In the genomic region with DNA sequence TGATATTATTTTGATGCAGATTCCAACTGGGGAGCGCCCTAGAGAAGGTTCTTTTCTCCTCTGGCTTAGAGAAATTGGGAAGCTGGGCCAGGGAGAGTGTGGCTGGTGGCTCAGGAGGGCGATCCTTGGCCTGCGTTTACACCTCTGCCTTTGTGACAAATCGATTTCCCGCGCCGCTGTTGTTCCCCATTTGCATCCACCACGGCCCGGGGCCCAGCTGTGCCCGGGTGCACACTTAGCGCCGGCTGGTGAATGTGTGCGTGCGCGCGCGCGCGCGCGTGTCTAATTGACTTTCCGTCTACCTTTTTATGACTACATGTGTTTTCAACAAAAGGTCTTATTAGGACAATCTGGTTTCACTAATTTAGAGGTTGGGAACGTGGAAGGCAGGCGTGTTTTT, we compare ENCODE assay signal across 8 mouse cellular contexts. TPM values are rescaled to one million over a fixed set of nuclear protein-coding genes. Genes with fewer than 3 reads are reported as not detected.
DNase-seq lines count a peak whose midpoint lies in the region; ATAC-seq lines count a peak whose summit lies in the region.

No protein-coding gene starts in this region.

- no peaks in the 10 kb centered on the region for H3K36me3 ChIP-seq in kidney, embryonic 16.5 days (ENCODE audit: insufficient read depth, low read length)
- peaks cover 6% of the 10 kb centered on the region; the same call in 1 of the 2 replicates for H3K36me3 ChIP-seq in forebrain, embryonic 10.5 days (replicated peaks)
- H3K36me3 ChIP-seq in limb, embryonic 13.5 days = peaks cover 33% of the 10 kb centered on the region

- peak overlapping the region; percentile 47 for H3K4me2 ChIP-seq in kidney, embryonic 16.5 days (replicated peaks; ENCODE audit: low read depth, low read length)
- peak overlapping the region; percentile 74 for H3K4me2 ChIP-seq in limb, embryonic 13.5 days (replicated peaks)

- no peak for DNase-seq in kidney, adult 9 months
- DNase-seq in forebrain, embryonic 10.5 days (ENCODE audit: extremely low spot score, low spot score) = peak; percentile 59
- peak; percentile 48 for DNase-seq in retina, embryonic 14.5 days (ENCODE audit: low spot score)
- no peak for DNase-seq in urinary bladder, postnatal 36 days (ENCODE audit: low spot score in 2 of 2)
- DNase-seq in right cerebral cortex, postnatal 14 days = no peak

- H3K4me1 ChIP-seq in kidney, embryonic 16.5 days (ENCODE audit: insufficient read depth, low read length) = peaks cover 11% of the 10 kb centered on the region; the same call in 1 of the 2 replicates
- peaks cover 69% of the 10 kb centered on the region for H3K4me1 ChIP-seq in forebrain, embryonic 10.5 days
- peaks cover 48% of the 10 kb centered on the region for H3K4me1 ChIP-seq in limb, embryonic 13.5 days

- peaks cover 46% of the 10 kb centered on the region for H3K27me3 ChIP-seq in kidney, embryonic 16.5 days (ENCODE audit: insufficient read depth, low read length)
- H3K27me3 ChIP-seq in forebrain, embryonic 10.5 days (ENCODE audit: poor library complexity, severe bottlenecking) = peaks cover 70% of the 10 kb centered on the region
- H3K27me3 ChIP-seq in limb, embryonic 13.5 days = 0 out of 2 replicates have a peak, but pooled peaks cover 4% of the 10 kb centered on the region

- H3K4me3 ChIP-seq in kidney, embryonic 16.5 days (ENCODE audit: low read length) = peak overlapping the region; percentile 34
- H3K4me3 ChIP-seq in forebrain, embryonic 10.5 days = peak overlapping the region; percentile 72
- peak overlapping the region; percentile 92 for H3K4me3 ChIP-seq in limb, embryonic 13.5 days

- no peak overlapping the region for H3K9ac ChIP-seq in kidney, embryonic 16.5 days (replicated peaks; ENCODE audit: low read length)
- H3K9ac ChIP-seq in limb, embryonic 13.5 days = peak overlapping the region; percentile 100

- no peaks in the 10 kb centered on the region for H3K9me3 ChIP-seq in kidney, embryonic 16.5 days (ENCODE audit: low read length)
- H3K9me3 ChIP-seq in forebrain, embryonic 10.5 days = no peaks in the 10 kb centered on the region
- no peaks in the 10 kb centered on the region for H3K9me3 ChIP-seq in limb, embryonic 13.5 days

- ATAC-seq in kidney, embryonic 16.5 days (ENCODE audit: low FRiP score, low TSS enrichment) = no peak
- ATAC-seq in limb, embryonic 13.5 days (ENCODE audit: low FRiP score, low read depth) = no peak
- ATAC-seq in frontal cortex, adult (ENCODE audit: low TSS enrichment) = no peak

- H3K27ac ChIP-seq in kidney, embryonic 16.5 days (ENCODE audit: low read length) = no peak overlapping the region
- peak overlapping the region; percentile 76 for H3K27ac ChIP-seq in forebrain, embryonic 10.5 days
- peak overlapping the region; percentile 100 for H3K27ac ChIP-seq in limb, embryonic 13.5 days

- WGBS in kidney, embryonic 16.5 days = 5% methylated on average over 24 of the region's 24 CpGs
- under 1% methylated on average over 24 of the region's 24 CpGs for WGBS in forebrain, embryonic 10.5 days
- WGBS in limb, embryonic 13.5 days = 2% methylated on average over 24 of the region's 24 CpGs

RNA-seq across cellular contexts. Expression of a gene that starts 4.9 kb away (rescaled TPM):
- 6.8 and 7.0 TPM in 2 replicates for polyA plus RNA-seq in kidney, embryonic 16.5 days (2015; fragmentation: Nextera tagmentation; extraction: Ambion mirVana)
- polyA plus RNA-seq in forebrain, embryonic 10.5 days (2016; fragmentation: Nextera tagmentation; extraction: Ambion mirVana) = 32.2 and 35.9 TPM in 2 replicates
- 160 and 179 TPM in 2 replicates for polyA plus RNA-seq in limb, embryonic 13.5 days (2015; fragmentation: Nextera tagmentation; extraction: Ambion mirVana)

Comparison
In these comparisons a context has a peak if more than half of its experiments do, and no peak if none do; other contexts are left out.
1. H3K4me3 ChIP-seq: peak in every context shown above with its lines; median percentile 92 in limb, embryonic 13.5 days; 72 in forebrain, embryonic 10.5 days; 34 in kidney, embryonic 16.5 days.
2. DNase-seq: peak in forebrain, embryonic 10.5 days (single experiment) and retina, embryonic 14.5 days (single experiment); none in kidney, adult 9 months (single experiment), urinary bladder, postnatal 36 days (0 of 2) and right cerebral cortex, postnatal 14 days (single experiment).